Mouse (Mus musculus): Measurements from ENCODE around the gene Fyttd1. TPM values are rescaled to one million over a fixed set of nuclear protein-coding genes. Genes with fewer than 3 reads are reported as not detected.

The Fyttd1 gene
- 16.8 TPM for polyA plus RNA-seq (2012; fragmentation: generic; extraction: Trizol)
- long read RNA-seq, experiment 1, full-length matches to known transcripts, result 51 of 65 reads
- long read RNA-seq, experiment 1, partial matches to known transcripts, result 1 of 65 reads
- long read RNA-seq, experiment 1, other reads (novel, unspliced or antisense), result 13 of 65 reads
- long read RNA-seq, experiment 2, full-length matches to known transcripts, result 352 of 405 reads
- long read RNA-seq, experiment 2, partial matches to known transcripts, result 1 of 405 reads
- long read RNA-seq, experiment 2, other reads (novel, unspliced or antisense), result 52 of 405 reads

- no peak for TF ChIP-seq MYOG (IDR thresholded peaks at IDR 0.05; ENCODE audit: control insufficient read depth, extremely low read depth, insufficient read length)
- TF ChIP-seq CTCF (IDR thresholded peaks at IDR 0.05; ENCODE audit: control insufficient read depth, insufficient read depth, insufficient read length), result peak; percentile 82
- no peak for TF ChIP-seq FOSL1 (IDR thresholded peaks at IDR 0.05; ENCODE audit: insufficient read depth, low read length, poor library complexity, severe bottlenecking)
- no peak for TF ChIP-seq CEBPB (IDR thresholded peaks at IDR 0.05; ENCODE audit: low read depth)
- TF ChIP-seq USF1 (IDR thresholded peaks at IDR 0.05; ENCODE audit: low read depth), result no peak
- TF ChIP-seq MAX (IDR thresholded peaks at IDR 0.05), result no peak
- no peak for TF ChIP-seq MYOD1 (IDR thresholded peaks at IDR 0.05; ENCODE audit: control insufficient read depth, insufficient read length, low read depth)
- Histone ChIP-seq H3ac (ENCODE audit: control insufficient read depth, insufficient read length, low read depth) (peak within 1 kb of the TSS; percentile 71), H3K79me2 (ENCODE audit: control insufficient read depth, insufficient read depth) (peaks cover 49% of the 10 kb centered on the region), H3K4me3 (ENCODE audit: insufficient read depth, poor library complexity, severe bottlenecking) (peak within 1 kb of the TSS; percentile 71), H3K79me3 (ENCODE audit: low read depth) (peaks cover 34% of the 10 kb centered on the region), H3K36me3 (ENCODE audit: control insufficient read depth, insufficient read depth) (no peaks in the 10 kb centered on the region), H3K27me3 (ENCODE audit: control insufficient read depth, insufficient read depth, insufficient read length) (no peaks in the 10 kb centered on the region)
Observed at GRCm38 (mm10) chr16:32877343-32878156, at the start of gene Fyttd1, which contains the start of gene Rubcn. Gene Fyttd1 (plus strand): TSS chr16:32877500. Gene Rubcn (minus strand): TSS chr16:32877766.

GRCm38 (mm10) chr16:32829104-32829503 lies 48.2 kb upstream of the Fyttd1 start:
- Histone ChIP-seq H3ac (ENCODE audit: control insufficient read depth, insufficient read length, low read depth) (no peak overlapping the region), H3K36me3 (ENCODE audit: control insufficient read depth, insufficient read depth) (peaks cover 54% of the 10 kb centered on the region), H3K27me3 (ENCODE audit: control insufficient read depth, insufficient read depth, insufficient read length) (no peaks in the 10 kb centered on the region), H3K79me2 (ENCODE audit: control insufficient read depth, insufficient read depth) (no peaks in the 10 kb centered on the region), H3K4me3 (ENCODE audit: insufficient read depth, poor library complexity, severe bottlenecking) (no peak overlapping the region), H3K79me3 (ENCODE audit: low read depth) (no peaks in the 10 kb centered on the region)
- TF ChIP-seq MYOD1 (IDR thresholded peaks at IDR 0.05; ENCODE audit: control insufficient read depth, insufficient read length, low read depth) (no peak), CTCF (IDR thresholded peaks at IDR 0.05; ENCODE audit: control insufficient read depth, insufficient read depth, insufficient read length) (no peak), FOSL1 (IDR thresholded peaks at IDR 0.05; ENCODE audit: insufficient read depth, low read length, poor library complexity, severe bottlenecking) (no peak), MYOG (IDR thresholded peaks at IDR 0.05; ENCODE audit: control insufficient read depth, extremely low read depth, insufficient read length) (no peak), MAX (IDR thresholded peaks at IDR 0.05) (no peak), CEBPB (IDR thresholded peaks at IDR 0.05; ENCODE audit: low read depth) (no peak), USF1 (IDR thresholded peaks at IDR 0.05; ENCODE audit: low read depth) (no peak)

- no peak for TF ChIP-seq FOSL1 (IDR thresholded peaks at IDR 0.05; ENCODE audit: insufficient read depth, low read length, poor library complexity, severe bottlenecking)
- no peak for TF ChIP-seq USF1 (IDR thresholded peaks at IDR 0.05; ENCODE audit: low read depth)
- TF ChIP-seq MAX (IDR thresholded peaks at IDR 0.05), result no peak
- TF ChIP-seq MYOD1 (IDR thresholded peaks at IDR 0.05; ENCODE audit: control insufficient read depth, insufficient read length, low read depth), result no peak
- TF ChIP-seq CEBPB (IDR thresholded peaks at IDR 0.05; ENCODE audit: low read depth), result no peak
- no peak for TF ChIP-seq CTCF (IDR thresholded peaks at IDR 0.05; ENCODE audit: control insufficient read depth, insufficient read depth, insufficient read length)
- TF ChIP-seq MYOG (IDR thresholded peaks at IDR 0.05; ENCODE audit: control insufficient read depth, extremely low read depth, insufficient read length), result no peak
- H3K36me3 ChIP-seq (ENCODE audit: control insufficient read depth, insufficient read depth), result peaks cover 46% of the 10 kb centered on the region
- no peak overlapping the region for H3ac ChIP-seq (ENCODE audit: control insufficient read depth, insufficient read length, low read depth)
- no peaks in the 10 kb centered on the region for H3K27me3 ChIP-seq (ENCODE audit: control insufficient read depth, insufficient read depth, insufficient read length)
- H3K79me2 ChIP-seq (ENCODE audit: control insufficient read depth, insufficient read depth), result no peaks in the 10 kb centered on the region
- no peak overlapping the region for H3K4me3 ChIP-seq (ENCODE audit: insufficient read depth, poor library complexity, severe bottlenecking)
- H3K79me3 ChIP-seq (ENCODE audit: low read depth), result no peaks in the 10 kb centered on the region
Observed at GRCm38 (mm10) chr16:32831501-32831900, 45.8 kb upstream of the Fyttd1 start.

- Histone ChIP-seq H3K36me3 (ENCODE audit: control insufficient read depth, insufficient read depth) (peaks cover 48% of the 10 kb centered on the region), H3ac (ENCODE audit: control insufficient read depth, insufficient read length, low read depth) (no peak overlapping the region), H3K27me3 (ENCODE audit: control insufficient read depth, insufficient read depth, insufficient read length) (no peaks in the 10 kb centered on the region), H3K79me3 (ENCODE audit: low read depth) (peaks cover 4% of the 10 kb centered on the region), H3K79me2 (ENCODE audit: control insufficient read depth, insufficient read depth) (no peaks in the 10 kb centered on the region), H3K4me3 (ENCODE audit: insufficient read depth, poor library complexity, severe bottlenecking) (no peak overlapping the region)
- TF ChIP-seq USF1 (IDR thresholded peaks at IDR 0.05; ENCODE audit: low read depth) (no peak), CEBPB (IDR thresholded peaks at IDR 0.05; ENCODE audit: low read depth) (no peak), CTCF (IDR thresholded peaks at IDR 0.05; ENCODE audit: control insufficient read depth, insufficient read depth, insufficient read length) (no peak), FOSL1 (IDR thresholded peaks at IDR 0.05; ENCODE audit: insufficient read depth, low read length, poor library complexity, severe bottlenecking) (no peak)
Observed at GRCm38 (mm10) chr16:32847103-32847502, 30.2 kb upstream of the Fyttd1 start.

- Histone ChIP-seq H3ac (ENCODE audit: control insufficient read depth, insufficient read length, low read depth) (no peak overlapping the region), H3K36me3 (ENCODE audit: control insufficient read depth, insufficient read depth) (peaks cover 40% of the 10 kb centered on the region)
Observed at GRCm38 (mm10) chr16:32849042-32849830, 28.1 kb upstream of the Fyttd1 start.

More at GRCm38 (mm10) chr16:32849042-32849830, 28.1 kb upstream of the Fyttd1 start:
- H3K79me3 ChIP-seq (ENCODE audit: low read depth), result peaks cover 6% of the 10 kb centered on the region
- TF ChIP-seq MYOD1 (IDR thresholded peaks at IDR 0.05; ENCODE audit: control insufficient read depth, insufficient read length, low read depth), result no peak
- TF ChIP-seq MAX (IDR thresholded peaks at IDR 0.05), result no peak
- TF ChIP-seq FOSL1 (IDR thresholded peaks at IDR 0.05; ENCODE audit: insufficient read depth, low read length, poor library complexity, severe bottlenecking), result no peak
- no peak for TF ChIP-seq USF1 (IDR thresholded peaks at IDR 0.05; ENCODE audit: low read depth)
- no peak for TF ChIP-seq CTCF (IDR thresholded peaks at IDR 0.05; ENCODE audit: control insufficient read depth, insufficient read depth, insufficient read length)
- TF ChIP-seq MYOG (IDR thresholded peaks at IDR 0.05; ENCODE audit: control insufficient read depth, extremely low read depth, insufficient read length), result no peak
- TF ChIP-seq CEBPB (IDR thresholded peaks at IDR 0.05; ENCODE audit: low read depth), result no peak
- H3K79me2 ChIP-seq (ENCODE audit: control insufficient read depth, insufficient read depth), result no peaks in the 10 kb centered on the region
- no peak overlapping the region for H3K4me3 ChIP-seq (ENCODE audit: insufficient read depth, poor library complexity, severe bottlenecking)
- no peaks in the 10 kb centered on the region for H3K27me3 ChIP-seq (ENCODE audit: control insufficient read depth, insufficient read depth, insufficient read length)

Measured in C2C12 (cell line).